Mouse (Mus musculus) erythroblast, embryonic 14.5 days (primary cell): ENCODE measurements around the gene Muc3. TPM values are rescaled to one million over a fixed set of nuclear protein-coding genes. Genes with fewer than 3 reads are reported as not detected.
"Not testable (repeated sequence)": the region's sequence is repeated elsewhere in the genome, so short reads cannot be mapped to it uniquely, and the experiment has no call there.

ENCODE experiments used
- H3K27me3 ChIP-seq: 2 replicates; pipeline ENCODE4 v1.6.1; 2012; ENCODE audit warnings: inconsistent platforms; ENCODE audit not compliant: control insufficient read depth
- H3K36me3 ChIP-seq: 2 replicates; pipeline ENCODE4 v1.6.1; 2012; ENCODE audit warnings: mild to moderate bottlenecking, inconsistent platforms; ENCODE audit not compliant: control insufficient read depth
- H3K4me1 ChIP-seq: 2 replicates; pipeline ENCODE4 v1.6.1; 2012; ENCODE audit warnings: inconsistent platforms; ENCODE audit not compliant: control insufficient read depth
- H3K4me3 ChIP-seq: replicated peaks from 2 replicates; pipeline ENCODE3; 2012; ENCODE audit warnings: moderate library complexity, mild to moderate bottlenecking, inconsistent platforms
- H3K9me3 ChIP-seq: 2 replicates; pipeline ENCODE4 v1.6.1; 2012; ENCODE audit warnings: low read length, inconsistent platforms, mixed read lengths; ENCODE audit not compliant: control insufficient read depth
- GATA1 ChIP-seq: IDR thresholded peaks from 2 replicates; pipeline ENCODE4 v1.6.1; 2012; ENCODE audit warnings: low read length, inconsistent platforms, mixed read lengths
- TAL1 ChIP-seq: IDR thresholded peaks from 3 replicates; pipeline ENCODE4 v1.6.1; 2012; ENCODE audit warnings: low read length, inconsistent platforms, mixed read lengths
- polyA plus RNA-seq: library from polyadenylated mRNA; stranded (reverse); fragments of >175 nt; gene quantifications from 2 replicates; pipeline ENCODE4 v1.2.3, GENCODE M21; 2012

Muc3 gene
- polyA plus RNA-seq, 1 experiment = not detected

- peaks cover 5% of the 10 kb centered on the region; the same call in 1 of the 2 replicates for H3K9me3 ChIP-seq
- TF ChIP-seq TAL1 (no peak), GATA1 (no peak)
- H3K4me1 ChIP-seq = no peaks in the 10 kb centered on the region
- H3K36me3 ChIP-seq = no peaks in the 10 kb centered on the region
- H3K4me3 ChIP-seq = no peak overlapping the region
- peaks cover 14% of the 10 kb centered on the region for H3K27me3 ChIP-seq
Measured at GRCm38 (mm10) chr5:137131490-137131889, 17.6 kb downstream of the Muc3 start.

- Histone ChIP-seq H3K27me3 (peaks cover 12% of the 10 kb centered on the region), H3K36me3 (no peaks in the 10 kb centered on the region), H3K4me1 (no peaks in the 10 kb centered on the region), H3K4me3 (no peak overlapping the region), H3K9me3 (peaks cover 9% of the 10 kb centered on the region; the same call in 1 of the 2 replicates)
- TF ChIP-seq TAL1 (no peak), GATA1 (no peak)
Measured at GRCm38 (mm10) chr5:137129281-137129680, 19.8 kb downstream of the Muc3 start.

- TF ChIP-seq TAL1 (no peak), GATA1 (no peak)
- Histone ChIP-seq H3K36me3 (no peaks in the 10 kb centered on the region), H3K4me1 (peaks cover 28% of the 10 kb centered on the region), H3K9me3 (peaks cover 4% of the 10 kb centered on the region; the same call in 1 of the 2 replicates), H3K4me3 (no peak overlapping the region), H3K27me3 (peaks cover 3% of the 10 kb centered on the region; the same call in 1 of the 2 replicates)
Measured at GRCm38 (mm10) chr5:137123516-137123915, 25.6 kb downstream of the Muc3 start.

- Histone ChIP-seq H3K36me3 (peaks cover under 1% of the 10 kb centered on the region; the same call in 1 of the 2 replicates), H3K4me3 (no peak overlapping the region), H3K4me1 (peaks cover 32% of the 10 kb centered on the region), H3K27me3 (no peaks in the 10 kb centered on the region; the same call in 1 of the 2 replicates), H3K9me3 (peaks cover 4% of the 10 kb centered on the region)
- no peak for TF ChIP-seq TAL1
- TF ChIP-seq GATA1 = no peak
Measured at GRCm38 (mm10) chr5:137122686-137123193, 26.4 kb downstream of the Muc3 start.

GRCm38 (mm10) chr5:137121280-137121679 is 27.8 kb downstream of the Muc3 start:
- no peak for TF ChIP-seq TAL1
- no peak for TF ChIP-seq GATA1

GRCm38 (mm10) chr5:137118878-137119277 is 30.2 kb downstream of the Muc3 start:
- Histone ChIP-seq H3K4me1 (peaks cover 66% of the 10 kb centered on the region), H3K36me3 (peaks cover 22% of the 10 kb centered on the region), H3K4me3 (no peak overlapping the region), H3K27me3 (peaks cover 7% of the 10 kb centered on the region; the same call in 1 of the 2 replicates), H3K9me3 (peaks cover 20% of the 10 kb centered on the region)
- TF ChIP-seq GATA1 = no peak
- no peak for TF ChIP-seq TAL1

More at GRCm38 (mm10) chr5:137121280-137121679, 27.8 kb downstream of the Muc3 start:
- H3K36me3 ChIP-seq = peaks cover 7% of the 10 kb centered on the region
- no peaks in the 10 kb centered on the region for H3K27me3 ChIP-seq
- peaks cover 11% of the 10 kb centered on the region for H3K9me3 ChIP-seq
- peaks cover 46% of the 10 kb centered on the region for H3K4me1 ChIP-seq
- H3K4me3 ChIP-seq = no peak overlapping the region

- peaks cover 58% of the 10 kb centered on the region for H3K4me1 ChIP-seq
Measured at GRCm38 (mm10) chr5:137117994-137118393, 31.1 kb downstream of the Muc3 start.

GRCm38 (mm10) chr5:137116987-137117386 is 32.1 kb downstream of the Muc3 start:
- Histone ChIP-seq H3K4me3 (peak overlapping the region; percentile 97), H3K9me3 (peaks cover 39% of the 10 kb centered on the region), H3K36me3 (peaks cover 41% of the 10 kb centered on the region), H3K4me1 (peaks cover 57% of the 10 kb centered on the region), H3K27me3 (peaks cover 23% of the 10 kb centered on the region; the same call in 1 of the 2 replicates)
- TF ChIP-seq TAL1 = no peak
- TF ChIP-seq GATA1 = no peak

More at GRCm38 (mm10) chr5:137117994-137118393, 31.1 kb downstream of the Muc3 start:
- Histone ChIP-seq H3K36me3 (peaks cover 31% of the 10 kb centered on the region), H3K9me3 (peaks cover 29% of the 10 kb centered on the region), H3K27me3 (peaks cover 16% of the 10 kb centered on the region; the same call in 1 of the 2 replicates)
- H3K4me3 ChIP-seq = not testable (repeated sequence)

GRCm38 (mm10) chr5:137115866-137116847 is 33.0 kb downstream of the Muc3 start, which contains the start of gene Trim56:
Trim56 (minus strand) TSS chr5:137116209.
- TF ChIP-seq GATA1 = peak; percentile 90
- TF ChIP-seq TAL1 = peak; percentile 83
- Histone ChIP-seq H3K9me3 (peaks cover 48% of the 10 kb centered on the region), H3K4me3 (peak within 1 kb of the TSS; percentile 97), H3K27me3 (peaks cover 23% of the 10 kb centered on the region; the same call in 1 of the 2 replicates), H3K4me1 (peaks cover 57% of the 10 kb centered on the region), H3K36me3 (peaks cover 49% of the 10 kb centered on the region)
